Mouse (Mus musculus) lung, embryonic 14.5 days (tissue): ENCODE results near the gene Palld. TPM values are rescaled to one million over a fixed set of nuclear protein-coding genes. Genes with fewer than 3 reads are reported as not detected.

Experiments used
- ATAC-seq: fragments of 200-750 bp; cut with Nextera tagmentation; 2 replicates; pipeline ENCODE4 v1.8.0; 2017; ENCODE audit warnings: mild to moderate bottlenecking, moderate TSS enrichment, moderate library complexity; ENCODE audit not compliant: insufficient read depth
- DNase-seq: peaks from one replicate; pipeline ENCODE4 v3.0.0-alpha.2; 2015
- H3K27ac ChIP-seq: fragments of 300-500 bp; sonication (generic); 2 replicates; pipeline ENCODE4 v1.5.1; 2014; ENCODE audit warnings: low read depth, mild to moderate bottlenecking, moderate library complexity
- H3K27me3 ChIP-seq: fragments of 300-500 bp; sonication (generic); 2 replicates; pipeline ENCODE4 v1.6.1; 2014; ENCODE audit warnings: low read length, control low read depth; ENCODE audit not compliant: insufficient read depth
- H3K36me3 ChIP-seq: fragments of 300-500 bp; sonication (generic); 2 replicates; pipeline ENCODE4 v1.6.1; 2014; ENCODE audit warnings: control low read depth; ENCODE audit not compliant: insufficient read depth
- H3K4me1 ChIP-seq: fragments of 300-500 bp; sonication (generic); 2 replicates; pipeline ENCODE4 v1.6.1; 2014; ENCODE audit warnings: antibody characterized with exemption, control low read depth; ENCODE audit not compliant: insufficient read depth
- H3K4me2 ChIP-seq: fragments of 300-500 bp; sonication (generic); 2 replicates; pipeline ENCODE4 v1.6.1; 2014; ENCODE audit warnings: mild to moderate bottlenecking
- H3K4me3 ChIP-seq: fragments of 300-500 bp; sonication (generic); 2 replicates; pipeline ENCODE4 v1.5.1; 2014; ENCODE audit warnings: low read depth, low read length
- H3K9ac ChIP-seq: fragments of 300-500 bp; sonication (generic); 2 replicates; pipeline ENCODE4 v1.6.1; 2014
- H3K9me3 ChIP-seq: fragments of 300-500 bp; sonication (generic); 2 replicates; pipeline ENCODE4 v1.6.1; 2016; ENCODE audit warnings: low read depth, low read length, control low read depth
- CTCF ChIP-seq: IDR thresholded peaks from 2 replicates; pipeline ENCODE4 v1.5.1; 2016; ENCODE audit warnings: antibody characterized with exemption, low read depth
- WGBS: fragments of 180-500 bp; shearing (Covaris S2); extraction: QIAGEN DNeasy Blood & Tissue Kit; methylation state at CpG from one replicate; pipeline ENCODE4 v1.1.7; 2014; 5-methylcytosine and 5-hydroxymethylcytosine counted together
- polyA plus RNA-seq: library from polyadenylated mRNA; unstranded; fragments of >200 nt; fragmentation: Nextera tagmentation; extraction: Ambion mirVana; gene quantifications from 2 replicates; pipeline ENCODE4 v1.2.1, GENCODE M21; 2014

Gene Palld
- polyA plus RNA-seq, 1 experiment from 2014 or later: 85.0 TPM

- H3K4me2 ChIP-seq: no peak overlapping the region
- ATAC-seq (no peak), DNase-seq (no peak)
- no peaks in the 10 kb centered on the region for H3K27me3 ChIP-seq
- TF ChIP-seq CTCF: no peak
- H3K4me3 ChIP-seq: no peak overlapping the region
- peaks cover 37% of the 10 kb centered on the region for H3K36me3 ChIP-seq
- H3K27ac ChIP-seq: no peak overlapping the region
- H3K9ac ChIP-seq: no peak overlapping the region
- peaks cover 14% of the 10 kb centered on the region; the same call in 1 of the 2 replicates for H3K9me3 ChIP-seq
- peaks cover 3% of the 10 kb centered on the region; the same call in 1 of the 2 replicates for H3K4me1 ChIP-seq
- 68% methylated on average over 6 of the region's 6 CpGs for WGBS
Observed at GRCm38 (mm10) chr8:61552221-61552620, 350.3 kb downstream of the Palld start.

- Histone ChIP-seq H3K27ac (no peak overlapping the region), H3K9me3 (peaks cover 14% of the 10 kb centered on the region; the same call in 1 of the 2 replicates), H3K4me3 (no peak overlapping the region), H3K4me2 (no peak overlapping the region), H3K27me3 (no peaks in the 10 kb centered on the region), H3K9ac (no peak overlapping the region), H3K36me3 (peaks cover 49% of the 10 kb centered on the region), H3K4me1 (peaks cover 3% of the 10 kb centered on the region; the same call in 1 of the 2 replicates)
- TF ChIP-seq CTCF: peak; percentile 64
- 0 out of 2 replicates have a peak, but pooled peaks have one; percentile 26 for ATAC-seq
- 43% methylated on average over 26 of the region's 27 CpGs for WGBS
- no peak for DNase-seq
Observed at GRCm38 (mm10) chr8:61550006-61550748, 352.3 kb downstream of the Palld start.

- H3K9me3 ChIP-seq: peaks cover 14% of the 10 kb centered on the region; the same call in 1 of the 2 replicates
- TF ChIP-seq CTCF: no peak
- H3K27ac ChIP-seq: no peak overlapping the region
- no peak overlapping the region for H3K4me2 ChIP-seq
- H3K4me1 ChIP-seq: no peaks in the 10 kb centered on the region
- peak; percentile 34; the same call in 1 of the 2 replicates for ATAC-seq
- H3K36me3 ChIP-seq: peaks cover 54% of the 10 kb centered on the region
- no peaks in the 10 kb centered on the region for H3K27me3 ChIP-seq
- DNase-seq: no peak
- WGBS: 72% methylated on average over 38 of the region's 41 CpGs
- no peak overlapping the region for H3K4me3 ChIP-seq
- H3K9ac ChIP-seq: no peak overlapping the region
Observed at GRCm38 (mm10) chr8:61549585-61549984, 352.9 kb downstream of the Palld start.

- WGBS: 30% methylated on average over 7 of the region's 7 CpGs
- ATAC-seq: peak; percentile 60; the same call in 1 of the 2 replicates
Observed at GRCm38 (mm10) chr8:61539828-61540500, 362.5 kb downstream of the Palld start.

GRCm38 (mm10) chr8:61537471-61537870, 365.0 kb downstream of the Palld start:
- ATAC-seq: no peak
- Histone ChIP-seq H3K27me3 (no peaks in the 10 kb centered on the region), H3K9me3 (no peaks in the 10 kb centered on the region), H3K9ac (no peak overlapping the region), H3K36me3 (peaks cover 50% of the 10 kb centered on the region), H3K27ac (no peak overlapping the region), H3K4me3 (no peak overlapping the region), H3K4me1 (no peaks in the 10 kb centered on the region), H3K4me2 (no peak overlapping the region)
- no peak for DNase-seq
- no peak for TF ChIP-seq CTCF
- 74% methylated on average over 5 of the region's 5 CpGs for WGBS

More at GRCm38 (mm10) chr8:61539828-61540500, 362.5 kb downstream of the Palld start:
- peaks cover 45% of the 10 kb centered on the region for H3K36me3 ChIP-seq
- H3K4me2 ChIP-seq: no peak overlapping the region
- H3K4me3 ChIP-seq: no peak overlapping the region
- H3K27me3 ChIP-seq: no peaks in the 10 kb centered on the region
- H3K9ac ChIP-seq: no peak overlapping the region
- no peaks in the 10 kb centered on the region for H3K9me3 ChIP-seq
- no peaks in the 10 kb centered on the region for H3K4me1 ChIP-seq
- peak; percentile 97 for DNase-seq
- peak; percentile 100 for TF ChIP-seq CTCF
- H3K27ac ChIP-seq: 0 out of 2 replicates have a peak overlapping the region, but pooled peaks have one; percentile 33

GRCm38 (mm10) chr8:61535472-61535871, 367.0 kb downstream of the Palld start:
- Histone ChIP-seq H3K4me2 (no peak overlapping the region), H3K36me3 (peaks cover 60% of the 10 kb centered on the region), H3K27me3 (no peaks in the 10 kb centered on the region), H3K9ac (no peak overlapping the region), H3K4me1 (no peaks in the 10 kb centered on the region), H3K27ac (no peak overlapping the region), H3K9me3 (no peaks in the 10 kb centered on the region), H3K4me3 (no peak overlapping the region)
- WGBS: 73% methylated on average over 11 of the region's 11 CpGs
- DNase-seq (no peak), ATAC-seq (no peak)
- no peak for TF ChIP-seq CTCF

GRCm38 (mm10) chr8:61533356-61533926, 369.0 kb downstream of the Palld start:
- 50% methylated on average over 16 of the region's 16 CpGs for WGBS
- TF ChIP-seq CTCF: no peak
- ATAC-seq (no peak), DNase-seq (no peak)
- no peaks in the 10 kb centered on the region for H3K9me3 ChIP-seq
- H3K4me1 ChIP-seq: no peaks in the 10 kb centered on the region
- H3K36me3 ChIP-seq: peaks cover 70% of the 10 kb centered on the region
- no peaks in the 10 kb centered on the region for H3K27me3 ChIP-seq
- no peak overlapping the region for H3K27ac ChIP-seq
- H3K4me2 ChIP-seq: no peak overlapping the region
- H3K9ac ChIP-seq: no peak overlapping the region
- H3K4me3 ChIP-seq: no peak overlapping the region
